Mouse (Mus musculus) NIH3T3 (cell line): ENCODE measurements around the gene Gapvd1.
A peak's percentile ranks its signal among the peaks of the same experiment; 100 is the strongest.
"Not testable (repeated sequence)": the region's sequence is repeated elsewhere in the genome, so short reads cannot be mapped to it uniquely, and the experiment has no call there.

Experiments
- DNase-seq: peaks from one replicate; pipeline ENCODE4 v3.0.0-alpha.2; 2012; ENCODE audit warnings: low read depth

Gene Gapvd1

GRCm38 (mm10) chr2:34754551-34755358 lies at the start of gene Gapvd1:
Gene Gapvd1 (minus strand): TSS chr2:34755232.
- DNase-seq = peak; percentile 70

GRCm38 (mm10) chr2:34804815-34805214 lies 49.8 kb upstream of the Gapvd1 start:
- no peak for DNase-seq

GRCm38 (mm10) chr2:34804172-34804571 lies 49.1 kb upstream of the Gapvd1 start:
- no peak for DNase-seq

- no peak for DNase-seq
These were observed 48.7 kb upstream of the Gapvd1 start for GRCm38 (mm10) chr2:34803746-34804145.

- peak; percentile 54 for DNase-seq
These were observed 47.7 kb upstream of the Gapvd1 start for GRCm38 (mm10) chr2:34802565-34803245.

GRCm38 (mm10) chr2:34801516-34802482 lies 46.8 kb upstream of the Gapvd1 start:
- peak; percentile 100 for DNase-seq

- DNase-seq = no peak
These were observed 45.3 kb upstream of the Gapvd1 start for GRCm38 (mm10) chr2:34800371-34800770.

- peak; percentile 91 for DNase-seq
These were observed 44.6 kb upstream of the Gapvd1 start, which contains the start of gene Rabepk for GRCm38 (mm10) chr2:34799357-34800256. Gene Rabepk (minus strand): TSS chr2:34799912.

GRCm38 (mm10) chr2:34795426-34795825 lies 40.4 kb upstream of the Gapvd1 start:
- no peak for DNase-seq

GRCm38 (mm10) chr2:34794511-34794910 lies 39.5 kb upstream of the Gapvd1 start:
- DNase-seq = no peak

- not testable (repeated sequence) for DNase-seq
These were observed 37.5 kb upstream of the Gapvd1 start for GRCm38 (mm10) chr2:34792543-34792942.

- DNase-seq = no peak
These were observed 35.2 kb upstream of the Gapvd1 start for GRCm38 (mm10) chr2:34790282-34790681.

GRCm38 (mm10) chr2:34784085-34784484 lies 29.1 kb upstream of the Gapvd1 start:
- peak; percentile 74 for DNase-seq

- DNase-seq = no peak
These were observed 28.3 kb upstream of the Gapvd1 start for GRCm38 (mm10) chr2:34783064-34784020.

- no peak for DNase-seq
These were observed 22.3 kb upstream of the Gapvd1 start for GRCm38 (mm10) chr2:34777237-34777868.

- no peak for DNase-seq
These were observed 19.5 kb upstream of the Gapvd1 start for GRCm38 (mm10) chr2:34774493-34774892.

- no peak for DNase-seq
These were observed 18.6 kb upstream of the Gapvd1 start for GRCm38 (mm10) chr2:34773673-34774072.

GRCm38 (mm10) chr2:34772252-34773235 lies 17.5 kb upstream of the Gapvd1 start:
- DNase-seq = peak; percentile 63
